Mouse (Mus musculus) left cerebral cortex, adult 9 months (tissue): ENCODE measurements around the gene 0610010K14Rik.

Experiments used
- DNase-seq, 2 experiments: peaks; one replicate each; pipeline ENCODE4 v3.0.0; 2022; ENCODE audit warnings: low spot score in 2 of 2

Gene 0610010K14Rik

DNA sequence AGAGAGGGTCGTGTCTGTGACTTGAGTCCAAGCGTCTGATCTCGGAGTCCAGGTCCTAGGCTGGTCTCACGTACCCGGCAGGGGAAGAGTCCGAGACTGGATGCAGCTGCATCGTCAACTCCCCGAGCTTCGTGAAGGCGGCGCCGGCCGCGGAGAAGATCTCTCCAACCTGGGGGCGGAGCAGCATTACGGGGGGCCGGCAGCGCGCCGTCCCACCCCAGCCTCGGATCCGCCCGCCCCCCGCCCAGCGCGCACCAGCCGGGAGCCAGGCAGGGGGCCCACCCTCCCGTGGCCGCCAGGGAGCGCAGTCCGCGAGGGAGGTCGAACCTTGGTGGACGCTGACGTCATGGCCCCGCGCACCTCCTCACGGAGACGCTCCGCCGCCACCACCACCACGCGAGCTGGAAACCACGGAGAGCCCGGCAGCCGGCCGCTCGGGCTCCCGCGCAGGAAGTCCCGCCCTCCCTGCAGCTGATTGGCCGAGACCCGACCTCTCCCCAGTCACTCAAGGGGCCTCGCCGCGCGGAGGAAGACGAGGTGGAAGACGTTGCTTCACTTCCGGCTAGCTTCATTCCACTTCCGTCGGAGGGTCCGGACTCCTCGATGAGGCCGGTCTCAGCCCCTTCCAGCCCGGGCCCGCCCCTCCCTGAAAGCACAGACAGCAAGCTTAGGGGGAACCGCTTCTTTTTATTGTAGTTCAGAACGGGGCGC is at the start of gene 0610010K14Rik:
Gene 0610010K14Rik (minus strand): TSS at position 458 of the 711 bp plus-strand sequence.
- DNase-seq = peak; percentile 93 to 97

DNA sequence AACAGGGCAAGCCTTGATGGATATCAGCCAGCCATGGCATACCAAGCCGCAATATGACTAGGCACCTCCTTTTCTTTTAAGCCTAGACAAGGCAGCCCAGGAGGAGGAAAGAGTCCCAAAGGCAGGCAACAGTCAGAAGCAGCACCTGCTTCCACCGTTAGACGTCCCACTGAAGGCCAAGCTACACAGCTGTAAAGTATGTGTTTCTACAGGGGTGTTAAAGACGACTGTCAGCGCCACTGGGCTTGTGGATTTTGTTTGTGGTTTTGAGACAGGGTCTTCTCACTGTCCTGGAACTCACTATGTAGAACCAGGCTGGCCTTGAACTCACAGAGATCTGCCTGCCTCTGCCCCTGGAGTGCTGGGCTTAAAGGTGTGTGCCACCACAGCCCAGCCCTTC is 48.0 kb upstream of the 0610010K14Rik start:
- DNase-seq = no peak

DNA sequence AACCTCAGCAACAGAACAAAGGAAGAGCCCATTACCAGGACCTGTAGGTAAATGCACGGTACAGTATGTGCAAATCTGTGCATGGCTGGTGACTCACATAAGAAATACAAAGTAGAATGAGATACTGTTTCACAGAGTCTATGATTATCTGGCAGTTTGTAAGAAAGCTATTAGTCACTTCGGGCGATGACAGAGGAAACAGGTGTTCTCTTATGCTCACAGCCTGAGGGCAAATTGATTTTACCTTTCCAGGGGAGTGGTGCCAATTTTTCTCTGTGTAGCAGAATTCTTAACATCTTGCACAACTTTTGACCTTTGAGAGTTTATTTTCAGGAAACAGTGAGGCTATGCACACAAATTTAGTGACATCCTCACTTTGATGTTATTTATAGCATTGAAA is 47.0 kb upstream of the 0610010K14Rik start:
- no peak for DNase-seq

DNA sequence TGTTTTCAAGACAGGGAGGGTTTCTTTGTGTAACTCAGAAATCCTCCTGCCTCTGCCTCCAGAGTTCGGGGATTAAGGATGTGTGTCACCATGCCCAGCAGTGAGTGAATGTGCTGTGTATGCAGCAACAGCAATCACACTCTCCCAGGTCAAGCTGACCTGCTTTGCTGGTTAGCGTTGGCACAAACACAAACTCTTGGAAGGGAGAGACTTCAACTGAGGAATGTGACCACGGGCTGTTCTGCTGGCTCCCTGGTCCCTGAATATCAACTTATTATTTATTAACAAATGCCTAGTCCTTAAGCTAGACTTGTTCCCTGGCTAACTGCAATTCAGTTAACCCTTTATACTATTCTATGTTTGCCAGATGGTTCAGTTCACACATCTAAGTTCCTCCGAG is 46.0 kb upstream of the 0610010K14Rik start:
- no peak for DNase-seq

DNA sequence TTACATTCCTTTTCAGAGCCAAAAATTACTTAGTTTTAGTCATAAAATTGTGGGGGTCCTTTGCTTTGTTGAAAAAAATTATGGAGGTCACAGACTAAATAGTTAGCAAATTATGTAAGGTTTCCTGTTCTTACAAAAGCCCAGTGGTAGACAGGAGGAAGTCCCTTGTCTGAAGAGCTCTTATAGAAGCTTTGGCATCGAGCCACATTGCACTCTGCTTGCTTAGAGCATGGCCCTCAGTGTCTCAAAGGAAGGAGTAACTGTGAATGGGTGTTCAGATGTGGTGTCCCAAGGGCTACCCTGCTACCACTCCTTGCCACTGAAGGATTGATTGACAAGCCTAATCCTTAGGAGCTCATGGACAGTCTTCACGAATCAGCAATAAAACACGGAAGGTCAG is 42.7 kb upstream of the 0610010K14Rik start:
- DNase-seq = peak in 1 of 2 experiments; percentile 13

DNA sequence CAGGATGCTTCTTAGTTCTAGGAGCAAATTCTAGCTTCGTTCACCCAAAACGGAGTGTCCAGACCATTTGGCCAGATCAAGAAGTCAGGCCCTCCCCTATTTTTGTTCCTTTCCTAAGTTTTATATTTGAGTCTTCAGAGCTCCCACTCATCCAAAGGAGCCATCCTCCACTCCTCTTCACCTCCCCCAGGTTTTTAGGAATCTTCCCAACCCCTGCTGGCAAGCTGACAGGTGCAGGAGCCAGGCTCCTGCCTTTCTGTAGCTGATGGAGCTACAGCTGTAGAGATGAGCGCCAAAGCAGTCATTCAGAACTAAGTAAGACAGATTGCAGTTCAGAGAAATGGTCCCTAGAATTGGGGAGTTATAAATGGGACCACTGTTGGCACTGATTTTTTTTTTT is 41.2 kb upstream of the 0610010K14Rik start:
- no peak for DNase-seq

DNA sequence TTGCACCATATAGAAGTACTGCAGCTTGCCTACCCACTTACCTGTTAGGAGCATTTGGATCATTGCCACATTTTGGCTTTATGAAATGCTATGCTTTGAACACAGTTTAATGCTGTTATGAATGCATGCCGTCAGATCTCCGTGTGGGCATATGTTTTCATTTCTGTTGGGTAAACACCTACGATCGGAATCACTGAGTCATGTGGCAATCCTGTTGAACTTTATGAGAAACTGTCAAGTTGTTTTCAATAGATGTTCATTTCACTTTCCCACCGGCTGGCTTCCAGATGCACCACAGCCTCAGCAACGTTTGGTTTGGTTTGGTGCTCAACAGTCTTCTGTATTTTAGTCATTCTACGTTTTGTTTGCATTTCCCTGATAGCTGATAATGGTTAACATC is 33.9 kb upstream of the 0610010K14Rik start:
- no peak for DNase-seq

DNA sequence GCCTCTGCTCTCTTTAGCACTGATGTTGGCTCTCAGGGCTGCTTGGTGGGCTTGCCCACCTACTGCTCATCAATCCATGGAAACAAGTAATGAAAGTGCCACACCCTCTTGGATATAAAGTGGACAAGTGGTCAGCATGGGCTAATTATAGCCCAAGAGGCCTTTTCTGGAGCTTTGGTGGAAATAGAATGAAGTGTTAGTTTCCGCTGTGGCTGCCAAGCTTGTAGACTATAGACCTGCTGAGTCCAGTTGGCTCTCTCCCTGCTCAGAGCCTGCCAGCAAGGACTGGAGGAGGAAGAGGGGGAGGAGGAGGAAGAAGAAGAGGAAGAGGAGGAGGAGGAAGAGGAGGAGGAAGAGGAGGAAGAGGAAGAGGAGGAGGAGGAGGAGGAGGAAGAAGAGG is 28.7 kb upstream of the 0610010K14Rik start:
- no peak for DNase-seq

DNA sequence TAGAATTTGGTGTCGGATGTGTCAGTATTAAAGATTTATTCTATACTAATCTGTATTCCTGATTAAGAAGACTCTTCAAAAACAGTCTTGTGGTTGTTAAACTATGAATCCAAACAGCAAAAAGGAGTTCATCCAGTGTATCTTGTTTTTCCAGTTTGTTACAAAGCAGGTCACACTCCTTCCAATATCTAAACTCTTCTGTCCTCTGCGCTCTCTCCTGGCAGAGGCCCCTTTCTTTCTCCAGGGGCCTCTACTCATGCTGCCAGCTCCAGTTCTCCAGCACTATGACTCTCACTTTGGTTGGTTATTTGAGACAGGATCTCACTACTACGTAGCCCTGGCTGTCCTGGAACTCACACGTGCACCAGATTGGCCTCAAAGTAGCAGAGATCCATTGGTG is 28.1 kb upstream of the 0610010K14Rik start:
- no peak for DNase-seq

DNA sequence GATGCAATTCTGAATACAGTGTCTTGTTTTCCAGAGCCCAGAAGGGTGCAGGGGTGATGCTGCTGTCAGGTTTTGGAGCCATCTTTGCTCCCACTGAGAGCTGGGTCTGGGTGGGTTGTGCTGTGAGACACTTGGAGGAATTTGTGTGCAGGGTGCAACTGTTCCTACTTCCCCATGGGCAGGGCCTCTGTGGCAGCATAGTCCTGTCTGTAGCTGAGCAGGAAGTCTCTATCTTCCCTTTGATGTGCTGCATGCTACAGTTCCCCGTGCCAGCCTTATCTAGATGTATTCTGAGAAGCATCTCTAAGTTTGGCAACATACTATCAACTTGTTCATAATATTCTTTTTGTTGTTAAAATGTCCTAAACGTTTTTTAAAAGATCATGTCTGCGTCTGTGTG is 27.5 kb upstream of the 0610010K14Rik start:
- no peak for DNase-seq

DNA sequence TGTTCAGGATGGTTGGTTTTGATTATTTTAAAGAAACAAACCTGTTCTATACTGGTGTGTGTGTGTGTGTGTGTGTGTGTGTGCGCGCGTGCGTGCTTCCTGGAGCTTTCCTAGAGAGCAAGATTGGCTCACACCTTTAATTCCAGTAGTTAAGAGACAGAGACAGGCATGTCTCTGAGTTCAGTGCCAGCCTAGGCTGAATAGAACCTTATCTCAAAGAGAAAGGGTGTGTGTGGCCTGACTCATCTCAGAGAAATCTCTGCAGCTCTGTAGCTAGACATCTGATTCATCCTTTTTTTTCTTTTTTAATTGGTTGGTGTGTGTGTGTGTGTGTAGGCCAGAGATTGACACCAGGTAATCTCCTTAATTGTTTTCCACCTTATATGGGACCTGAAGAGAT is 21.3 kb upstream of the 0610010K14Rik start:
- no peak for DNase-seq

DNA sequence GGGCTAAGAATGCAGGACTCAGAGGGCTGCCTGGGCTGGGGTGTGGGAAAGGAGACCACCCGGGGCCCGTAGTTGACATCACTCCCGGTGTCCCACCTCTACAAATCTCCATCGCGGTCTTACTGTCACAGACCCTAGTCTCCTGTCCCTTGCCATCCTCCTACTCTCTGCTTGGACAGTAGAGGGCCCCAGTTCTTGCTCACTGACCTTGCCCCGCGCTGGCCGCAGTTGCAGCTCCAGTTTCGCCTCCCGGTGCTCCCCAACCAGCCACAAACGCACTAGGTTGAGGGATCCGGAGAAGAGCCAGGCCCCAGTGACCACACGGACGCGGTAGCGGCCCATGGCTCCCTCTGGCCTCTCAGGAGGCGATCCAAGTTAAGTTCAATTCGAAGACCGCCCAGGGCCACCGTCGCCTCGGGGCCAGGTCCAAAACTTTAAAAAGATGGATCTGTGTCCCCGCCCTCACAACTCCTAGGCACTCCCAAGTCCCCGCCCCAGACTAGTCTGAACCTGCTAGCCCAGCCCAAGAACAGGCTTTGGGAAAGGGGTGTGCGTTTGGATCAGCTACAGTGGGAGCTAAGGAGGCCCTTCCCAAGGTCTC is 17.3 kb upstream of the 0610010K14Rik start, which contains the start of gene Alox12:
Gene Alox12 (minus strand): TSS at position 423 of the 601 bp plus-strand sequence.
- DNase-seq = no peak

DNA sequence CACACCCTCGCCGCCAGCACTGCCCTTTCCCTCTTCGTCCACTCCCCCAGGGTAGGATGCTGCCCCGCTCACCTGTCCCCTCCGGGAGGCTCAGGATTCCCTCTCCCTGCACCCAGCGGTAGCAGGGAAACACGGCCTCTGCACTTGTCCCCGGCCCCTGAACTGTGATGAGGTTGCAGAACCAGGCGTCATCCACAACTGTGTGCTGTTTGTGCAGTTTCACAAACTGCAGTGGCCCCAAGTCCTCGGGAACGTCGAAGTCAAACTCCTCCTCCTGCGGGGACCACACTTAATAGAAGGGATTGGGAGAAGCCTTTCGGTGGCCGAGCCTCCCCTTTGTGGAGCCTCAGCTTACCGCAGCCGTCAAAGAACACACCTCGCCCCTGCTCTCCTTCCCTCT is 16.6 kb upstream of the 0610010K14Rik start:
- no peak for DNase-seq

DNA sequence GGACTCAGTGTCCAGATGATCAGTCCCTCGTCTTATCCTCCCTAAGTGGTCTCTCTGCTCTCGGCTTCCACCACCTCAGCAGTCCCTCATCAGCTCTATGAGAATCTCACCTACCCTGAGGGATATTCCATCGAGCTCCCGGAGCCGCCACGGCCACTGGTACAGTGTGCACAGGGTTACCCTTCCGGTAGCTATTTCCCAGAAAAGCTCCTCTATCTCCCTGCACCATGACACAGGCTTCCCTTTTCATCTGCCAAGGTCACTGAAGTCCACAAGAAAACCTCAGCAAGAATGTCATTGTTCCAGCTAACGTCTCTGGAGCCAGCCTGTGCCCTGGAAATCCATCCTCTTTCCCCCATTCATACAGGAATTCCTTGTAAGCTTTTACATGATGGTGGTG is 14.1 kb upstream of the 0610010K14Rik start:
- no peak for DNase-seq

DNA sequence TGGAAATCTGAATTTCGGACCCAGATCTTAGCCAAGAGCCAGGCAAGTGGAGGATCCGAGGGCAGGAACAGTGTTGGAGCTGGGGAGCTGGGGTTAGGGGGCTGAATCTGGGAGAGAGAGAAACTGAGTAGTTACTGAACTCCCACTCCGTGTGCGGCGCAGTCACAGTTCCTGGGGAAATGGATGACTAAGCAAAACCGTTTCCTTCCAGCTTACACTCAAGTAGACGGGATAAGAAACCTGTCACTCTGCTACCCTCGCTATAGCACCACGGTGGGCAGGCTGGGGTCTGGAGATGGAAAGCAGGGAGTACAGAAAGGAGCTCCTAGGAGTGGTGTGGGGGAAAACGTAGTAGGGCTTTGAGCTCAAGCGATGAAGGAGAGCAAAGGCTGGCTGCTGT is 12.4 kb upstream of the 0610010K14Rik start:
- no peak for DNase-seq

DNA sequence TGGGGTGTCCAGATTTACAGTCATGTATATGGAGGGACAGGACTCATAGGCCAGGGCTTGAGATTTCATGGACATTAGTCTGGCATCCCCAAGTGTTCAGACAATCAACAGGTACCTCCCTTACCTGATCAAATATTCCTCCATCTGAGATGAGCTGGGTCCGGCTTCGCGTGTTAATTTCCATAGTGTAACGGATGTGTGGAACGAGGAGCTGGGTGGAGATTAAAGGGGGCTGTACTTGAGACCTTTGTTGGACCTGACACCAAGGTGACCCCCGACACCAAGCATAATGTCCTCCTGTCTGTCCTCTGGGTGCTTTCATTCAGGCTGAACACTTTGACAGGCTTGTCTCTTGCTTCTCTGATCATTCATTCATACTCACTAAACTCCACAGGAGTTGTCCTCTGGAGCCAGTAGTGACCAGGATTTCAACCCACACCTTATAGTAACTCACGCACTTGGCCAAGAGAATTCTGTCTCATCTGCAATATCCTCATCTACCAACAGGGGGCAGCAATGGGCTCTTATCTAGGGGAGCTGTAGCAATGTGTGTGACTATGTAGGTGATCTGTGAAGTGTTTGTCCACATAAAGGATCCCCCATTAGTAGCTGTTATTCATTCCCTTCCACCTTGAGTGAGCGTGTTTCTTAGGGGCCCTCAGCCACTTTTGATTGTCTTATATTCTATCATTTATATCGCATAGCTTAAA is 9.6 kb upstream of the 0610010K14Rik start:
- DNase-seq = peak in 1 of 2 experiments; percentile 74

DNA sequence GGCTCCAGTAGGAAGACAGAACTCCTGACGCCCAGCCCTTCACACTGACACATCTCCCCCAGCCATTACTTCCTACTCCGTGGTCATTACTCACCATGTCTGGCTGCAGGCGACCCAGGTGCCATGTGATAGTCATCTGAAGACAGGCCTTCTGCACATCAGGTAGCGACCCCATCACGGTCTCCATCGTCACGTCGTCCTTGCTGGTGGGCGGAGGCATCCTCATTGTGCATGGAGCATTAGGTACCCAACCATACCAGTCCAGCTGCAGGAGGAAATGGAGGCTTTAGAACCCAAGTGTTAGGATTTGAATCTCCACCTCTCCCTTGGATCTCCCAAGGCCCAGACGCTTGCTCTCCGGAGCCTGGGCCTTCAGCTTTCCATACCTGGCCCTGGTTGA is 4.9 kb upstream of the 0610010K14Rik start:
- DNase-seq = no peak

DNA sequence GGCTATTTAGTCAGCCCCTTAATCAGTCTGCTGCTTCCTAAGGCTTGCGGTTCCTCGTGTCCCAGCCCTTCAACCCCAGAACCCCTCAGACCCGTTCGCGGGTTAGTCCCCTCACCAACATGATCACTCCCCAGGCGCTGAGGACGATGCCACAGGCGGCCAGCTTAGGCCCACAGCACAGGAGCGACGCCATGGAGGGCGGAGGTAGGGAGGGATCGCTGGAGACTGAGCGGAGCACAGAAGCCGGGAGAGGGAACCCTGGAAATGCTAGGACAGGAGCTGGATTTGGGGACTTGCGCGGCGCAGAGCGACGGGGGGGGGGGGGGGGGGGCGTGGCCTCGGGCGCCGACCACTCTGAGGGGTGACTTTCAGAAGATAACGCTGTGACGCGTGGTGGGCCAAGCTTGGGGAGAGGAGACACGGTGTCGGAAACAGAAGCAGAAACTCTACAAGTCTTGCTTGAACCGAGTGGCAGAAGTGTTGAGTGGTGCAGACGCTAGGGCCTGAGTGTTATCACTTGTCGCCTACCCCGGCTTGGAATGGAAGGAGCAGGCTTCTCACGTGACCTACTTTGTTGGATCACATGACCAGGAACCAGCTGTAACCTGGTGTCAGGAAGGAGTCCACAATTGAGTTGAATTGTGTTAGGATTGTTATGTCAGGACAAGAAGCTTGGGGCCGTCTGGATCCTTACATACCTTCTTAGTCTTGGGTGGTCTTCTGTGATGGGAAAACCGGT is 2.0 kb upstream of the 0610010K14Rik start, which contains the start of the genes Gm21988 and Rnasek:
Gene Gm21988 (minus strand): TSS at position 290 of the 739 bp plus-strand sequence.
Gene Rnasek (minus strand): TSS at position 302 of the 739 bp plus-strand sequence.
- peak; percentile 72 to 90 for DNase-seq

DNA sequence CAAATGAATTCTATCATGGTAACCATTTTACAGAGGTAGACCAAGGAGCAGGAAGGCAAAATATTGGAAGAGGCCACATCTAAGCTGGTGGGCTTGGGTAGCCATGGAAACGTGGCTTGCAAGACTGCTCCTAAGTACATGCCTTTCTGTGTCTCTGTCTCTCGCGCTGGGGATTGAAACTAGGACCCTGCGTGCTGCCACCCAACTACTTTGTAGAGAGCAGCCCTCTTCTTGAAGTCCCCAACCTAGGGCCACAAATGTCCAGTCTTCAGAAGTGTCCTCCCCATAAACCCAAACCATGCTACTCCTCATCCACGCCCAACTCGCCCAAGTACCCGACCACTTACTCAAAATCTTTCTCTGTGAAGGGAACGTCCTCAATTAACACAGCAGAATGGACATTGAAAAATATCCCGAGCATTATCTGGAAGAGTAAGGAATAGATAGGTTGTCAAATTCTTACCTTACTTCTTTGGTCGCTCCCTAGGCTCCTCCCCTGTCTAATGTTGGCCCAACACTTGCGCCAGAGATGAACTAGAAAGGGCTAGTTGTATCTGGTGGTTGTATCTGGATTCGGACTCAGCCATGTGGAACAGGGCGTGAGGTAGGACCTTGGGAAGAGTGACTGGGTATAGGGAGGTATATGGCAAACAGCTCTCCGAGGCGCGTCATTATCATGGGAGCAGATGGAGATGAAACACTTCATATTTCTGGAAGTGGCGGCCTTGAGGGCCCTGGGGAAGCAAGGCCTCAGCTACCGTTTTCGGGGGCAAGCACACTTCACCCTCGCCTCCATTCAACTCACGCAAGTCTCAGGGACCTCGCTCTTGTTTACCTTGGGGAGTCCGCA is 1.1 kb upstream of the 0610010K14Rik start:
- peak in 1 of 2 experiments; percentile 36 for DNase-seq

DNA sequence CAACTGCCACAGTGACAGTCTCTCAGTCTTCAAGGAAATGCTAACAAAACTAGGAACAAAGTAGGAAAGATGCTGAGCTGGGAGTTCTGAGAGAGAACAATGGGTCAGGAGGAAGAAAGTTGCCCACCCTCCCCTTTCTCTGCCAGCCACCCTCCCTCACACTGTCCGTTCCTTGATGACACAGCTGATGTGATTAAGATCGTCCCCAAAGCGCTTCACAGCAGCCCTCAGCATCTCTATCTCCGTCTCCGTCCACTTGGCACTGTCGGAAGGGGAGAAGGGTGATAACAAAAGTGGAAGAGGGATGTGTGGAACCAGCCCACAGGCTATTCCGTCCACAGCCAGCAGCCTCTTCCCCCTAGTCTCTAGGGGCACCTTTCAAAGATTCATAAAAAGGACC is 997 bp downstream of the 0610010K14Rik start:
- DNase-seq = no peak
